Mouse (Mus musculus): ENCODE results near the gene Fgf8.

GRCm38 (mm10) chr19:45746153-45747020 lies 3.7 kb upstream of the Fgf8 start:
- TF ChIP-seq CTCF (IDR thresholded peaks at IDR 0.05; ENCODE audit: low read depth), result peak; percentile 89
- no peak for TF ChIP-seq EP300 (optimal IDR thresholded peaks at IDR 0.05)

Measured in stomach, postnatal 0 days (tissue).